Mouse (Mus musculus): Measurements from ENCODE around the gene 4930572O03Rik. TPM values are rescaled to one million over a fixed set of nuclear protein-coding genes. Genes with fewer than 3 reads are reported as not detected.
"Not testable (repeated sequence)": the region's sequence is repeated elsewhere in the genome, so short reads cannot be mapped to it uniquely, and the experiment has no call there.

Gene 4930572O03Rik
- polyA plus RNA-seq, 1 experiment from 2014 or later = not detected

GRCm38 (mm10) chr5:15679980-15680949 is 23.4 kb upstream of the 4930572O03Rik start:
- not testable (repeated sequence) for H3K27ac ChIP-seq (ENCODE audit: low read length); H3K4me1 ChIP-seq (ENCODE audit: control insufficient read depth, insufficient read depth, low read length); H3K4me2 ChIP-seq (ENCODE audit: low read depth, low read length); H3K27me3 ChIP-seq (replicated peaks; ENCODE audit: control insufficient read depth, insufficient read depth, low read length); H3K9ac ChIP-seq (ENCODE audit: low read depth, low read length); H3K4me3 ChIP-seq (ENCODE audit: low read length); H3K36me3 ChIP-seq (ENCODE audit: control insufficient read depth, insufficient read depth, low read length)
- ATAC-seq = 0 out of 2 replicates have a peak, but pooled peaks have one; percentile 53
- WGBS = 69% methylated on average over 13 of the region's 13 CpGs
- peaks cover 11% of the 10 kb centered on the region; the same call in 1 of the 2 replicates for H3K9me3 ChIP-seq (ENCODE audit: control insufficient read depth, low read length)

GRCm38 (mm10) chr5:15678907-15679306 is 22.0 kb upstream of the 4930572O03Rik start:
- not testable (repeated sequence) for H3K4me2 ChIP-seq (ENCODE audit: low read depth, low read length); H3K4me1 ChIP-seq (ENCODE audit: control insufficient read depth, insufficient read depth, low read length); H3K27me3 ChIP-seq (replicated peaks; ENCODE audit: control insufficient read depth, insufficient read depth, low read length); H3K27ac ChIP-seq (ENCODE audit: low read length); H3K4me3 ChIP-seq (ENCODE audit: low read length); H3K36me3 ChIP-seq (ENCODE audit: control insufficient read depth, insufficient read depth, low read length); H3K9ac ChIP-seq (ENCODE audit: low read depth, low read length); ATAC-seq
- 71% methylated on average over 2 of the region's 2 CpGs for WGBS
- peaks cover 11% of the 10 kb centered on the region; the same call in 1 of the 2 replicates for H3K9me3 ChIP-seq (ENCODE audit: control insufficient read depth, low read length)

- H3K4me3 ChIP-seq (ENCODE audit: low read length); H3K27me3 ChIP-seq (replicated peaks; ENCODE audit: control insufficient read depth, insufficient read depth, low read length); H3K4me1 ChIP-seq (ENCODE audit: control insufficient read depth, insufficient read depth, low read length); H3K4me2 ChIP-seq (ENCODE audit: low read depth, low read length); H3K36me3 ChIP-seq (ENCODE audit: control insufficient read depth, insufficient read depth, low read length); H3K27ac ChIP-seq (ENCODE audit: low read length); H3K9ac ChIP-seq (ENCODE audit: low read depth, low read length): not testable (repeated sequence)
- ATAC-seq = 0 out of 2 replicates have a peak, but pooled peaks have one; percentile 67
- peaks cover 11% of the 10 kb centered on the region; the same call in 1 of the 2 replicates for H3K9me3 ChIP-seq (ENCODE audit: control insufficient read depth, low read length)
- 88% methylated on average over 2 of the region's 4 CpGs for WGBS
These were observed 20.9 kb upstream of the 4930572O03Rik start for GRCm38 (mm10) chr5:15677750-15678149.

- H3K27me3 ChIP-seq (replicated peaks; ENCODE audit: control insufficient read depth, insufficient read depth, low read length); H3K9ac ChIP-seq (ENCODE audit: low read depth, low read length); H3K36me3 ChIP-seq (ENCODE audit: control insufficient read depth, insufficient read depth, low read length); H3K4me3 ChIP-seq (ENCODE audit: low read length); H3K4me2 ChIP-seq (ENCODE audit: low read depth, low read length); H3K9me3 ChIP-seq (ENCODE audit: control insufficient read depth, low read length); H3K4me1 ChIP-seq (ENCODE audit: control insufficient read depth, insufficient read depth, low read length); H3K27ac ChIP-seq (ENCODE audit: low read length): not testable (repeated sequence)
- ATAC-seq = peak; percentile 59
- WGBS = 89% methylated on average over 5 of the region's 8 CpGs
These were observed 17.8 kb upstream of the 4930572O03Rik start for GRCm38 (mm10) chr5:15674429-15675244.

- not testable (repeated sequence) for H3K4me2 ChIP-seq (ENCODE audit: low read depth, low read length); H3K9ac ChIP-seq (ENCODE audit: low read depth, low read length); H3K27me3 ChIP-seq (replicated peaks; ENCODE audit: control insufficient read depth, insufficient read depth, low read length); H3K4me3 ChIP-seq (ENCODE audit: low read length); H3K4me1 ChIP-seq (ENCODE audit: control insufficient read depth, insufficient read depth, low read length); H3K9me3 ChIP-seq (ENCODE audit: control insufficient read depth, low read length); H3K36me3 ChIP-seq (ENCODE audit: control insufficient read depth, insufficient read depth, low read length); ATAC-seq; H3K27ac ChIP-seq (ENCODE audit: low read length)
- WGBS = 76% methylated on average over 2 of the region's 2 CpGs
These were observed 17.1 kb upstream of the 4930572O03Rik start for GRCm38 (mm10) chr5:15673989-15674388.

- not testable (repeated sequence) for H3K9me3 ChIP-seq (ENCODE audit: control insufficient read depth, low read length); H3K27ac ChIP-seq (ENCODE audit: low read length); H3K36me3 ChIP-seq (ENCODE audit: control insufficient read depth, insufficient read depth, low read length); H3K4me3 ChIP-seq (ENCODE audit: low read length); H3K4me2 ChIP-seq (ENCODE audit: low read depth, low read length); ATAC-seq; H3K4me1 ChIP-seq (ENCODE audit: control insufficient read depth, insufficient read depth, low read length); H3K9ac ChIP-seq (ENCODE audit: low read depth, low read length); H3K27me3 ChIP-seq (replicated peaks; ENCODE audit: control insufficient read depth, insufficient read depth, low read length)
- WGBS = 84% methylated on average over 7 of the region's 18 CpGs
These were observed 13.9 kb upstream of the 4930572O03Rik start for GRCm38 (mm10) chr5:15670789-15671188.

- not testable (repeated sequence) for H3K9me3 ChIP-seq (ENCODE audit: control insufficient read depth, low read length); H3K36me3 ChIP-seq (ENCODE audit: control insufficient read depth, insufficient read depth, low read length); H3K27ac ChIP-seq (ENCODE audit: low read length); H3K4me3 ChIP-seq (ENCODE audit: low read length); H3K4me2 ChIP-seq (ENCODE audit: low read depth, low read length); H3K4me1 ChIP-seq (ENCODE audit: control insufficient read depth, insufficient read depth, low read length); H3K27me3 ChIP-seq (replicated peaks; ENCODE audit: control insufficient read depth, insufficient read depth, low read length); ATAC-seq; H3K9ac ChIP-seq (ENCODE audit: low read depth, low read length)
- WGBS = 75% methylated on average over 7 of the region's 7 CpGs
These were observed 7.0 kb upstream of the 4930572O03Rik start for GRCm38 (mm10) chr5:15663847-15664246.

GRCm38 (mm10) chr5:15652334-15652733 is 4.5 kb downstream of the 4930572O03Rik start:
- not testable (repeated sequence) for H3K9me3 ChIP-seq (ENCODE audit: control insufficient read depth, low read length); H3K36me3 ChIP-seq (ENCODE audit: control insufficient read depth, insufficient read depth, low read length); ATAC-seq; H3K4me1 ChIP-seq (ENCODE audit: control insufficient read depth, insufficient read depth, low read length); H3K4me2 ChIP-seq (ENCODE audit: low read depth, low read length); H3K4me3 ChIP-seq (ENCODE audit: low read length); H3K27ac ChIP-seq (ENCODE audit: low read length); H3K27me3 ChIP-seq (replicated peaks; ENCODE audit: control insufficient read depth, insufficient read depth, low read length); H3K9ac ChIP-seq (ENCODE audit: low read depth, low read length)
- 78% methylated on average over 2 of the region's 2 CpGs for whole genome bisulfite sequencing

GRCm38 (mm10) chr5:15645707-15646106 is 11.2 kb downstream of the 4930572O03Rik start:
- H3K36me3 ChIP-seq (ENCODE audit: control insufficient read depth, insufficient read depth, low read length); H3K9ac ChIP-seq (ENCODE audit: low read depth, low read length); H3K9me3 ChIP-seq (ENCODE audit: control insufficient read depth, low read length); H3K27me3 ChIP-seq (replicated peaks; ENCODE audit: control insufficient read depth, insufficient read depth, low read length); H3K27ac ChIP-seq (ENCODE audit: low read length); ATAC-seq; H3K4me3 ChIP-seq (ENCODE audit: low read length); H3K4me2 ChIP-seq (ENCODE audit: low read depth, low read length); H3K4me1 ChIP-seq (ENCODE audit: control insufficient read depth, insufficient read depth, low read length): not testable (repeated sequence)
- WGBS = 27% methylated on average over 6 of the region's 6 CpGs

Measured in intestine, embryonic 16.5 days (tissue).